Mouse (Mus musculus): Measurements from ENCODE around the gene Myh15. TPM values are rescaled to one million over a fixed set of nuclear protein-coding genes. Genes with fewer than 3 reads are reported as not detected.
"Not testable (repeated sequence)": the region's sequence is repeated elsewhere in the genome, so short reads cannot be mapped to it uniquely, and the experiment has no call there.

The Myh15 gene
- polyA plus RNA-seq, 1 experiment from 2014 or later: 0.20 TPM

GRCm38 (mm10) chr16:49175077-49175476, 117.8 kb downstream of the Myh15 start:
- Histone ChIP-seq H3K9me3 (replicated peaks) (no peaks in the 10 kb centered on the region), H3K4me1 (no peaks in the 10 kb centered on the region), H3K4me3 (no peak overlapping the region), H3K27ac (no peak overlapping the region), H3K36me3 (no peaks in the 10 kb centered on the region), H3K27me3 (ENCODE audit: low read depth, poor library complexity, severe bottlenecking) (no peaks in the 10 kb centered on the region)
- no peak for DNase-seq (ENCODE audit: low spot score)
- WGBS: 85% methylated on average over 1 of the region's 1 CpGs

- no peaks in the 10 kb centered on the region for H3K36me3 ChIP-seq
- no peak overlapping the region for H3K27ac ChIP-seq
- 85% methylated on average over 8 of the region's 8 CpGs for WGBS
- H3K4me1 ChIP-seq: no peaks in the 10 kb centered on the region
- H3K9me3 ChIP-seq (replicated peaks): no peaks in the 10 kb centered on the region
- DNase-seq (ENCODE audit: low spot score): no peak
- no peaks in the 10 kb centered on the region for H3K27me3 ChIP-seq (ENCODE audit: low read depth, poor library complexity, severe bottlenecking)
- H3K4me3 ChIP-seq: no peak overlapping the region
Observed at GRCm38 (mm10) chr16:49175729-49176395, 118.6 kb downstream of the Myh15 start.

GRCm38 (mm10) chr16:49193521-49193920, 136.2 kb downstream of the Myh15 start:
- Histone ChIP-seq H3K27ac (no peak overlapping the region), H3K27me3 (ENCODE audit: low read depth, poor library complexity, severe bottlenecking) (no peaks in the 10 kb centered on the region), H3K4me1 (no peaks in the 10 kb centered on the region), H3K9me3 (replicated peaks) (no peaks in the 10 kb centered on the region), H3K4me3 (no peak overlapping the region), H3K36me3 (no peaks in the 10 kb centered on the region)
- WGBS: 83% methylated on average over 2 of the region's 2 CpGs
- DNase-seq (ENCODE audit: low spot score): no peak

- Histone ChIP-seq H3K36me3 (no peaks in the 10 kb centered on the region), H3K9me3 (replicated peaks) (no peaks in the 10 kb centered on the region), H3K27me3 (ENCODE audit: low read depth, poor library complexity, severe bottlenecking) (no peaks in the 10 kb centered on the region), H3K27ac (no peak overlapping the region), H3K4me1 (no peaks in the 10 kb centered on the region), H3K4me3 (no peak overlapping the region)
- 89% methylated on average over 2 of the region's 2 CpGs for WGBS
- no peak for DNase-seq (ENCODE audit: low spot score)
Observed at GRCm38 (mm10) chr16:49193986-49194385, 136.7 kb downstream of the Myh15 start.

GRCm38 (mm10) chr16:49196290-49196689, 139.0 kb downstream of the Myh15 start:
- no peak for DNase-seq (ENCODE audit: low spot score)
- no peaks in the 10 kb centered on the region for H3K9me3 ChIP-seq (replicated peaks)
- H3K4me1 ChIP-seq: no peaks in the 10 kb centered on the region
- H3K36me3 ChIP-seq: no peaks in the 10 kb centered on the region
- WGBS: 56% methylated on average over 3 of the region's 3 CpGs
- no peaks in the 10 kb centered on the region for H3K27me3 ChIP-seq (ENCODE audit: low read depth, poor library complexity, severe bottlenecking)
- no peak overlapping the region for H3K4me3 ChIP-seq
- no peak overlapping the region for H3K27ac ChIP-seq

GRCm38 (mm10) chr16:49197951-49198350, 140.7 kb downstream of the Myh15 start:
- Histone ChIP-seq H3K27ac (no peak overlapping the region), H3K9me3 (replicated peaks) (no peaks in the 10 kb centered on the region), H3K27me3 (ENCODE audit: low read depth, poor library complexity, severe bottlenecking) (no peaks in the 10 kb centered on the region), H3K4me3 (no peak overlapping the region), H3K4me1 (no peaks in the 10 kb centered on the region), H3K36me3 (no peaks in the 10 kb centered on the region)
- DNase-seq (ENCODE audit: low spot score): no peak
- WGBS: 63% methylated on average over 3 of the region's 3 CpGs

GRCm38 (mm10) chr16:49223733-49224132, 166.4 kb downstream of the Myh15 start:
- H3K36me3 ChIP-seq: no peaks in the 10 kb centered on the region
- no peak for DNase-seq (ENCODE audit: low spot score)
- H3K4me1 ChIP-seq: no peaks in the 10 kb centered on the region
- no peaks in the 10 kb centered on the region for H3K9me3 ChIP-seq (replicated peaks)
- no peaks in the 10 kb centered on the region for H3K27me3 ChIP-seq (ENCODE audit: low read depth, poor library complexity, severe bottlenecking)
- 72% methylated on average over 8 of the region's 8 CpGs for WGBS
- no peak overlapping the region for H3K4me3 ChIP-seq
- H3K27ac ChIP-seq: no peak overlapping the region

GRCm38 (mm10) chr16:49243517-49243916, 186.2 kb downstream of the Myh15 start:
- WGBS: 84% methylated on average over 1 of the region's 1 CpGs
- DNase-seq (ENCODE audit: low spot score); H3K4me3 ChIP-seq; H3K4me1 ChIP-seq; H3K36me3 ChIP-seq; H3K27ac ChIP-seq; H3K27me3 ChIP-seq (ENCODE audit: low read depth, poor library complexity, severe bottlenecking); H3K9me3 ChIP-seq (replicated peaks): not testable (repeated sequence)

Other genes with a start within 250 kb of the Myh15 start
- not detected in 2 replicates for gene Retnlb, start 240.6 kb upstream of the Myh15 start, polyA plus RNA-seq (2016; fragmentation: Nextera tagmentation; extraction: Ambion mirVana)
- gene Retnla, start 214.9 kb upstream of the Myh15 start, polyA plus RNA-seq (2016; fragmentation: Nextera tagmentation; extraction: Ambion mirVana): not detected in 2 replicates
- not detected in 2 replicates for gene Retnlg, start 184.9 kb upstream of the Myh15 start, polyA plus RNA-seq (2016; fragmentation: Nextera tagmentation; extraction: Ambion mirVana)
- 26.2 and 37.4 TPM in 2 replicates for gene Dzip3, start 63.3 kb upstream of the Myh15 start, polyA plus RNA-seq (2016; fragmentation: Nextera tagmentation; extraction: Ambion mirVana)
- gene Cip2a, start 63.3 kb upstream of the Myh15 start, polyA plus RNA-seq (2016; fragmentation: Nextera tagmentation; extraction: Ambion mirVana): 40.7 and 45.2 TPM in 2 replicates